Mouse (Mus musculus) CH12F3 (cell line): Measurements from ENCODE around the gene Plxnd1.

Experiments used
- in situ Hi-C: fragments of 300-500 bp; cut with MboI; formaldehyde crosslinking; loops from 2 replicates; pipeline ENCODE4 v1.14.3; 2020; ENCODE audit warnings: low sequenced_read_pairs

Gene Plxnd1

DNA sequence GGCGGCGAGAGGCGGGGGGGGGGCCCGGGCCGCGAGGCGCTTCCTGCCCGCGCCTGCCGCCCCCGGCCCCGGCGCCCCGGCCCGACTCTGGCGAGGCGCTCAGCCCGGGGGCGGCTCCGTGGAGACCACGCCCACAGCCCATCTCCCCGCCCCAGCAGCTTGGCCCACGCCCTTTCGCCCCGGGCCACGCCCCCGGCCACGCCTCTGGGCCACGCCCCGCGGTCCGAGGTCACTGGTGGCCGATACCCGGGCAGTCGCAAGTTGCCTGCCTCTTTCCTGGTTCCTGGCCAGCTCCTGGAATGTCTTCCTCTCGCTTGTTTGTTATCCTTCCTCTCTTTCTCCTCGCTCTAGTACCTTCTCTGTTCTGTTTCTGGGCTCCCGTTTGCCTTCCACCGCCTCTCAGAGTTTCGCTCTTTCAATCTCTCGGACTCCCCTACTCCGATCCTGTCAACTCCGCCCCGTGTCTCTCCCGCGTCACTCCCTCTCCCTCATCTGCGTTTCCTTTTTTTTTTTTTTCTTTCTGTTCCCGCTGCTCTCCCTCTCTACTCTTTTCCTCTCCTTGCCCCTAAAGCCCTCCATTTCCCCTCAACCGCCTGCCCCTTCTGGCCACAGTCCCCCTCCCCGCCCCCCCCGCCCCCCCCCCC is at the start of gene Plxnd1:
Plxnd1 (minus strand) TSS at position 129 of the 644 bp plus-strand sequence.
- in situ Hi-C loops = loop anchor here (10.0 kb wide), 1 partner anchor 100 kb away; no protein-coding TSS in a partner anchor

DNA sequence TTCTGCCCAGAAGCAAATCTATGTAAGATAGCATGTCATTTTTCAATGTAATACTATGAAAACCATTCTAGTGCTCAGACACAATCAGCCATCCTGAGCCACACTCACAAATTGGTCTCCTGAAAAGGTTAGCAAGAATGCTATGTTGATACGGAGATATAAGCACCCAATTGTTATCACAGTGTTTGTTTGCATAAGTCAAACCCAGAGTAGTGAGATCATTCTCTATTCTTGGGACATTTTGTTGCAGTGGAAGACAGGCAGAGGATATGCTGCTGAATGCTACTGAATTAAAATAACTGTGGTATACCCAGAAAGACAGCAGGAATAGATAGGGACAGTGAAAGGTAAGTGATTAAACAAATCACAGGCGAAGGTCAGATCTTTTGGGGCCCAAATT is 49.2 kb upstream of the Plxnd1 start:
- in situ Hi-C loops = loop anchor here (25.0 kb wide), 1 partner anchor 518 kb away; the partner anchor contains the start of genes Gm5580 and Olfr214

GRCm38 (mm10) chr6:116038222-116038621 is 43.4 kb upstream of the Plxnd1 start:
- in situ Hi-C loops = loop anchor here (25.0 kb wide), 1 partner anchor 524 kb away; the partner anchor contains the start of genes Gm5580 and Olfr214

DNA sequence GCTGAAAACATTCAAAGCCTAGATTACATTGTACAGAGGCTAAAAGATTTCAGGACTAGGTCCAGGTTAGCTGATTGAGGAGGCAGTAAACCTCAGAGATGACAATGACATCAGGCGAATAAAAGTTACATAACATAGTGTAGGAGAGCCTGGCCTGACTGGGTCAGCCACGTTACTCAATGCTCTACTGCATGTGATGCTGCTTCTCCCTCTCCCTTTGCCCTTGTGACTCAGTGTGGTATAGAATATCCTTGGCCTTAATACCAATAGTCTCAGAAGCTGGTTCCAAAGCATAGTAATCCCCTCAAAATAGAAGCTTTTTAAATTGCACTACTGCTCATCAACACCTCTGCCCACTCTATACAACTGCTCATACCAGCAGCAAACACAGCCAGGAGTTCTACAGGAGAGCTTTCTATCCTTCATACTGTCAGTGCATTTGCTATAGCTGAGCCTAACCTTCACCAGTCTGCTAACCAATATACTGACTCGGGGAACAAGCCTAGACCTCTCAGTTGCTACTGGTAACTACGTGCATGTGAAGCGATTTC is 42.6 kb upstream of the Plxnd1 start:
- in situ Hi-C loops = loop anchor here (25.0 kb wide), 1 partner anchor 525 kb away; the partner anchor contains the start of genes Gm5580 and Olfr214

GRCm38 (mm10) chr6:116036555-116036954 is 41.8 kb upstream of the Plxnd1 start:
- in situ Hi-C loops = loop anchor here (25.0 kb wide), 1 partner anchor 526 kb away; the partner anchor contains the start of genes Gm5580 and Olfr214

DNA sequence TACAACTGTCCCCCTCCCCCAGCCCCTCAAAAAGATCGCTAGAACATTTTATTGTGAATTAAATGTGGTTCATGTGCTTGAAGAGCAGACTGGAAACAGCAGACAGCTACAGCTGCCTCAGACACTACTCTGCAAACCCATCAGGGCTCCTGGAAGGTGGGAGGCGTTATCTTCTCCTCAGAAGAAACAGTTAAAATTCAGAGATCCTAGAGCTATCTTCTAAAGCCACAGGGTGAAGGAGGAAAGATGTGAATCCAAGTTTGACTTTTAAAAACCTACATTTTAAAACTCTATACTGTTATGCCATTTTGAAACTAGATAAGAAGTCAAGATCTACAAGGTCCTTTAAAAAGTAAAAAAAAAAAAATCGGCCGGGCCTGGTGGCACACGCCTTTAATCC is 36.2 kb upstream of the Plxnd1 start:
- in situ Hi-C loops = loop anchor here (25.0 kb wide), 1 partner anchor 531 kb away; the partner anchor contains the start of genes Gm5580 and Olfr214

DNA sequence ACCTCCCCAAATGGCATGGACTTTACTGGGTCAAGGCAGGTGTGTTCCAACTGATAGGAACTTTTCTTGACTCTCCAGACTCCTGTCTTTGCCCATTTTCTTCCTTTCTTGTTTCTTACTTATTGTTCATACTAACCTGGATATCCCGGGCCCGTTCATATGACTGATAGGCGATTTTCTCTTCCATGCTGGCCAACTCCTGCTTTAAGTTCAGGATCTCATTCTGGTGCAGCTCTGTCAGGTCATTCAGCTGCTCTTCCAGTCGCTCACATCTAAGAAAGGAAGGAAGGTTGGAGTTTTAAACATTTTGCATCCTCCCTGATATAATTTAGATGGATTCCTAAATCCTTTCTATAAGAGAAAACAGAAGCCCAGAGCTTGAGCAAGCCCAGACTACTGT is 29.9 kb upstream of the Plxnd1 start:
- in situ Hi-C loops = loop anchor here (25.0 kb wide), 1 partner anchor 538 kb away; the partner anchor contains the start of genes Gm5580 and Olfr214

DNA sequence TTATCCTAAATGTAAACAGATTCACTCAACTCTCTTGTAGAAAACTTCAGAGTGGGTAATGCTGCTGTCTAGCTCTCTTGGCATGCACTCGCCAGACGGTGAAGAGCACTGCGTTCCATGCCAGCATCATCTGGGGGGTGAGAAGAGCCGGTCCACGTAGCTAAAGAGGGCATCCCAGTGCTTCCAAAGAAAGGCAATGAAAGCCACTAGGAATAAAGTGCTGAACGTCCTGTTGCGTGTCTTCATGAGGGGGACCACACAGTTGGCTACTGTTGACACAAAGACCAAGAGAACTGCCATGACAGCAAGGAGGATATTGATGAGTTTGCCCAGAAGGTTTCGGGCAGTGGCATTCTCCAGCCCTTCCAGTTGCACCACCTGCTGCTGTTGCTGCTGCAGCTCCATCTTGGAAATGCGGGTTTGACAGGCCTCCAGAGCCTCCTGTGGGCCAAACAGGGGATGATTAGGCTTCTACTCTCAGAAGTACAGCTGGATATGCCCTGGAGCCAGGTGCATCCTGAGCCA is 27.2 kb upstream of the Plxnd1 start:
- in situ Hi-C loops = no loop called here

GRCm38 (mm10) chr6:116015902-116016301 is 21.1 kb upstream of the Plxnd1 start:
- in situ Hi-C loops = no loop called here

- in situ Hi-C loops = loop anchor here (5.0 kb wide), 1 partner anchor 113 kb away; no protein-coding TSS in a partner anchor
These were observed 19.3 kb upstream of the Plxnd1 start for GRCm38 (mm10) chr6:116014111-116014510.

- in situ Hi-C loops = loop anchor here (5.0 kb wide), 1 partner anchor 114 kb away; no protein-coding TSS in a partner anchor
These were observed 18.9 kb upstream of the Plxnd1 start for GRCm38 (mm10) chr6:116013687-116014086.

DNA sequence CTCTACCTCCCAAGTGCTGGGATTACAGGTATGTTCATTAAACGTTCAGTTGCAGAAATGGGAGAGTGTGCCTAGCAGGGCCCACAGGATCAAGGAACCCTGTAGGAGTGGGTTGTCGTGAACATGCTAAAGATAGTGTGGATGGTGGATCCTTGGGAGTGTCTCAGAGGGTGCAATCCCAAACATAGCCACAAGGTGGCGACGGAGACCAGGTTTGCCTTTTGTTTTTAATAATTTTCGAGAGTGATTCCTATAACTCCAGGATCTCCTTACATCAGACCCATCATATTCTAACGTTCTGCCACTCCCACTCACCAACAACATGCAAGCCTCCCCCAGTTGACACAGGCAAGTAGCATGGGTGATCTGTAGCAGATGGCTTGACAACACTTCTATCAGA is 15.7 kb upstream of the Plxnd1 start:
- in situ Hi-C loops = loop anchor here (5.0 kb wide), 1 partner anchor 117 kb away; no protein-coding TSS in a partner anchor

DNA sequence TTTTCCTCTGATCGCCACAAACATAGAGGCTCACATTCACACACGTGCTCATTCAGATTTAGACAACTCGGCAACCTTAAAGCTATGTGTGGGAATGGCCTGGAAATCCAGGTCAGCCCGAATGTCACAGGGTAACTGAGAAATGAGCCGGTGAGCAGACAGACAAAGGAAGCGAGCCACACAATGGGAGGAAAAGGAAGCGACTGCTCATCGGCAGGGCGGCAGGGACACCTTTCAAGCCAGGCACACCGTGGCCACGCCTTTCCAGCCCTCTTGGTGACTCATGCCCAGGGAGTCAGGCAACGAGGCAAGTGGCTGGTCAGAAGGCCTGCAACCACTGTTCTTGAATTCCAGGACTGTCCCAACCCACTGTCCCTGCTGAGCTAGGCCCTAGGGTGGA is 14.6 kb upstream of the Plxnd1 start:
- in situ Hi-C loops = no loop called here

DNA sequence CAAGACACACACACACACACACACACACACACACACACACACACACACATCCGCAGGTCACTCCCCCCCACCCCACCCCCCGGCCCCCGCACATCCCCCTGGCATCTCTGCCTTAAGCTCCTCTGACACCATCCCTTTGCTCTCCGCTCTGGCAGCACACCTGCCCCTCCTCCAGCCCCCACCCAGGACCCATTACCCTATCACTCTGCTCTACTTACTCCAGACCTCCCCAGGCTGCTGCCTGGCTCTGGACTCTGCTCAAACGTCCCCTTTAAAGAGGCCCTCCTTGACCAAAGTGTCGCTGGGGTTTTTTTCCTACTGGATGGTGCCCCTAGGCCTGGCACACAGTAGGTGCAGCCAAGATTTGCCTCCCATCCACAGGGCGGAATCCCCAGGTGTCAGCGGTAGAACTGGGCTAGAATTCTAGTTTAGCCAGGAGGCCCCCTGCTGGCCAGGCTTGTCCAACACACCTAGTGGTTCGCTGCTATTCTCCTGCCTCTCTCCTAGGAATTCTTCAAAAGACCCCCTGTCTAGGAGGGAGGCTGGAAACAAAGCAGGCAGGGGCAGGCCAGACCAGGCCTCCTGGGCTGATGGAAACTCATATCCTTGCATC is 12.9 kb upstream of the Plxnd1 start:
- in situ Hi-C loops = no loop called here

DNA sequence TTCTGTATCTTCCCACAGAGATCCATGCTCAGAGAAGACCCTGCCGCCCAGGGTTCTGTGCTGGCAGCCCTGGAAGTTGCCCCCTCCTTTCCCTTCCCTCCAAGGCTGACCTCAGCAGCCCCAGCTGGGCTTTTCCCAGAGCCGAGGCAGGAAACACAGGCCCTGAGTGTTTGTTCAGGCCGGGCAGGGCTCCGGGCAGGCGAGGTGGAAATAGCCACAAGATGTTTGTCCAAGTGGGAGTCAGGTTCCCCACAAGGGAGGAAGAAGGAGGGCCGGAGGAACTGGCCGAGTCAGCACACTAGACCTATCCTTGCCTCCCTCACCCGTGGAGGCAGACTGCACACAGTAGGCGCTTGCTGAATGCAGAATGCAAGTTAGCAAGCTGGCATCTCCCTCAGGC is 11.9 kb upstream of the Plxnd1 start:
- in situ Hi-C loops = no loop called here

GRCm38 (mm10) chr6:116005959-116006288 is 11.1 kb upstream of the Plxnd1 start:
- in situ Hi-C loops = no loop called here

GRCm38 (mm10) chr6:116005275-116005958 is 10.6 kb upstream of the Plxnd1 start:
- in situ Hi-C loops = no loop called here

GRCm38 (mm10) chr6:116004716-116005115 is 9.9 kb upstream of the Plxnd1 start:
- in situ Hi-C loops = no loop called here

- in situ Hi-C loops = no loop called here
These were observed 9.3 kb upstream of the Plxnd1 start for GRCm38 (mm10) chr6:116004069-116004468.

DNA sequence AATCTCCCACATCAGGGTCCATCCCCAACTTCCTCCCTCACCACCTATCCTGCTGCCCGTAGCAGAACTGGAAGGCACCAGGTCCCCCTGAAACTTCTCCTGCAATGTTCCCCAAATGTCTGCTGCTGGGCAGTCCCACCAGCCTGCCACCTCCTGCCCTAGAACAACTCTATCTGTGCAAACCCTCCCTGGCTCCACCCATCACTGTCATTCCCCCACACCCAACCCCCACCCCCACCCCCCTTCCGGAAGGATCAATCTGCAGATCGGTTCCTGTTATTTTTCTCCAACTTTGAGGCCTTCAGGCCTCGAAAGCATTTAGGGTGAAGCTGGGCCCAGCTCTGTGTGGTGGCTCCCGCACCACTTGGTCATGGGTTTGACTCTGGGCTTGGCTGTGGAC is 8.7 kb upstream of the Plxnd1 start:
- in situ Hi-C loops = no loop called here
